In the genomic region with DNA sequence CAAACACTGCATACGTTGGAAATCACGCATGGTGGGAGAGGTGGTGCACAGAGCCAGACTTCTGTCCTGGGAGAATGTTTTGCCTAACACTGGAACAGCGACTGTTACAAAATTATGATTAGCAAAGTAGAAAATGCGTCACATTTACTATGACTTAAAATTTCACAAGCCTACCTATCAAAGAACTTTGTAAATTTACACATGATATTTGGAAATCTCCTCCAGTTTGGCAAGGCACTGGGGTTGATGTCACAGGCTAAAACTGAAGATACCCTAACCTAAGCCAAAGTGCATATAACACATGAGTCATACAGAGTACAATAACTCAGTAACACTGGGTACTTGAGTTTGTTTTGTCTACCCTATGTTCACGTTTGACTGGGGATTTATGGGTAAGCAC, we compare ENCODE assay signal across 25 mouse cellular contexts. TPM values are rescaled to one million over a fixed set of nuclear protein-coding genes. Genes with fewer than 3 reads are reported as not detected.
A peak's percentile ranks its signal among the peaks of the same experiment; 100 is the strongest.
DNase-seq lines count a peak whose midpoint lies in the region; ATAC-seq and TF ChIP-seq lines count a peak whose summit lies in the region.
"Had no signal": no experiment of that assay in that cellular context is flagged by ENCODE, and none has a peak within 500 bp of the region (broad histone marks: within the 10 kb centered on the region; RNA-seq: fewer than 3 reads in every experiment).

No protein-coding gene starts in this region.

- H3K9ac ChIP-seq in liver, postnatal 0 days (replicated peaks) = no peak overlapping the region
- no peak overlapping the region for H3K9ac ChIP-seq in liver, embryonic 12.5 days
- H3K9ac ChIP-seq: embryonic facial prominence, embryonic 13.5 days; forebrain, embryonic 13.5 days; hindbrain, embryonic 12.5 days; hindbrain, embryonic 15.5 days had no signal

- no peaks in the 10 kb centered on the region for H3K4me1 ChIP-seq in liver, postnatal 0 days (ENCODE audit: insufficient read depth)
- H3K4me1 ChIP-seq in liver, embryonic 12.5 days = peaks cover 7% of the 10 kb centered on the region

- peak; percentile 15 for DNase-seq in adrenal gland, postnatal 10 days
- no peak for DNase-seq in adrenal gland, postnatal 25 days
- DNase-seq in liver, postnatal 0 days = no peak
- peak; percentile 46 for DNase-seq in lung, postnatal 36 days
- no peak for DNase-seq in lung, postnatal 10 days
- no peak for DNase-seq in urinary bladder, adult 2 months (ENCODE audit: low spot score)
- DNase-seq: cerebellum, adult 11-12 months; cerebellum, adult 8-10 months; cerebellum, postnatal 10 days; cerebellum, postnatal 36 days; embryo, embryonic 11 days; gastrocnemius, adult 2 months; gastrocnemius, postnatal 14 days; heart, adult 11 months had no signal

- no peak for TF ChIP-seq CTCF in liver, postnatal 0 days (IDR thresholded peaks at IDR 0.05; ENCODE audit: low read depth)

- no peak overlapping the region for H3K4me2 ChIP-seq in liver, postnatal 0 days (ENCODE audit: low read depth, low read length)
- H3K4me2 ChIP-seq in liver, embryonic 12.5 days = no peak overlapping the region
- H3K4me2 ChIP-seq: embryonic facial prominence, embryonic 13.5 days; forebrain, embryonic 13.5 days; heart, embryonic 11.5 days; hindbrain, embryonic 12.5 days; hindbrain, embryonic 15.5 days had no signal

- H3K9me3 ChIP-seq in liver, postnatal 0 days (ENCODE audit: low read length) = no peaks in the 10 kb centered on the region
- H3K9me3 ChIP-seq in liver, embryonic 12.5 days (replicated peaks) = no peaks in the 10 kb centered on the region
- H3K9me3 ChIP-seq: embryonic facial prominence, embryonic 10.5 days; embryonic facial prominence, embryonic 13.5 days; forebrain, embryonic 10.5 days; forebrain, embryonic 13.5 days; hindbrain, embryonic 12.5 days; hindbrain, embryonic 15.5 days had no signal

- ATAC-seq in liver, postnatal 0 days = no peak
- ATAC-seq in liver, embryonic 12.5 days = no peak
- ATAC-seq: CD4-positive, CD25-positive, alpha-beta regulatory T cell, adult 4 months; forebrain, embryonic 13.5 days; forebrain, embryonic 16.5 days had no signal

- 73% methylated on average over 5 of the region's 5 CpGs for WGBS in liver, postnatal 0 days (ENCODE audit: insufficient replicate concordance)
- WGBS in liver, embryonic 12.5 days (ENCODE audit: insufficient replicate concordance) = 83% methylated on average over 5 of the region's 5 CpGs

- H3K4me3 ChIP-seq in liver, postnatal 0 days (ENCODE audit: low read depth, low read length) = no peak overlapping the region
- H3K4me3 ChIP-seq in liver, embryonic 12.5 days = no peak overlapping the region
- H3K4me3 ChIP-seq: embryonic facial prominence, embryonic 10.5 days; embryonic facial prominence, embryonic 13.5 days; erythroblast, embryonic 14.5 days; forebrain, embryonic 10.5 days; forebrain, embryonic 13.5 days; gastrocnemius, adult 2 months; hindbrain, embryonic 12.5 days; hindbrain, embryonic 15.5 days had no signal

- no peaks in the 10 kb centered on the region for H3K36me3 ChIP-seq in liver, postnatal 0 days (replicated peaks; ENCODE audit: insufficient read depth, low read length)
- H3K36me3 ChIP-seq in liver, embryonic 12.5 days = no peaks in the 10 kb centered on the region
- H3K36me3 ChIP-seq: embryonic facial prominence, embryonic 10.5 days; embryonic facial prominence, embryonic 13.5 days; forebrain, embryonic 10.5 days; hindbrain, embryonic 12.5 days; hindbrain, embryonic 15.5 days had no signal

- H3K27ac ChIP-seq in liver, postnatal 0 days (ENCODE audit: low read depth) = no peak overlapping the region
- H3K27ac ChIP-seq in liver, embryonic 12.5 days = no peak overlapping the region
- H3K27ac ChIP-seq: embryonic facial prominence, embryonic 10.5 days; embryonic facial prominence, embryonic 13.5 days; forebrain, embryonic 10.5 days; forebrain, embryonic 13.5 days; gastrocnemius, adult 2 months; hindbrain, embryonic 12.5 days; hindbrain, embryonic 15.5 days had no signal

- TF ChIP-seq EP300 in liver, postnatal 0 days (IDR thresholded peaks at IDR 0.05; ENCODE audit: low read depth) = peak; percentile 45; the same call in 1 of the 2 replicates

- H3K27me3 ChIP-seq in liver, postnatal 0 days (ENCODE audit: insufficient read depth, low read length) = no peaks in the 10 kb centered on the region
- no peaks in the 10 kb centered on the region for H3K27me3 ChIP-seq in liver, embryonic 12.5 days (replicated peaks)
- H3K27me3 ChIP-seq: embryonic facial prominence, embryonic 13.5 days; forebrain, embryonic 13.5 days; hindbrain, embryonic 12.5 days; hindbrain, embryonic 15.5 days had no signal

RNA-seq across cellular contexts. Expression of a gene that starts 3.3 kb away (rescaled TPM):
- 10 to 100 TPM; 36.6 to 47.1 TPM for total RNA-seq in adrenal gland, postnatal 10 days (2021)
- total RNA-seq in adrenal gland, postnatal 25 days (2021) = 32.0 and 46.7 TPM in 2 replicates
- 10.7 and 12.5 TPM in 2 replicates for polyA plus RNA-seq in liver, postnatal 0 days (2015; fragmentation: Nextera tagmentation; extraction: Ambion mirVana)
- polyA plus RNA-seq in liver, embryonic 12.5 days (2016; fragmentation: Nextera tagmentation; extraction: Ambion mirVana) = 28.5 and 31.5 TPM in 2 replicates
- 5.8 and 8.2 TPM in 2 replicates for polyA plus RNA-seq in urinary bladder, adult 2 months (2012; rRNA removed)

Comparison
In these comparisons a context has a peak if more than half of its experiments do, and no peak if none do; other contexts are left out.
1. DNase-seq: peak in adrenal gland, postnatal 10 days (single experiment) and lung, postnatal 36 days (single experiment); none in adrenal gland, postnatal 25 days (single experiment), liver, postnatal 0 days (single experiment), lung, postnatal 10 days (single experiment) and urinary bladder, adult 2 months (single experiment).